Comparison of ENCODE assay signal across 8 mouse cellular contexts in the genomic region with DNA sequence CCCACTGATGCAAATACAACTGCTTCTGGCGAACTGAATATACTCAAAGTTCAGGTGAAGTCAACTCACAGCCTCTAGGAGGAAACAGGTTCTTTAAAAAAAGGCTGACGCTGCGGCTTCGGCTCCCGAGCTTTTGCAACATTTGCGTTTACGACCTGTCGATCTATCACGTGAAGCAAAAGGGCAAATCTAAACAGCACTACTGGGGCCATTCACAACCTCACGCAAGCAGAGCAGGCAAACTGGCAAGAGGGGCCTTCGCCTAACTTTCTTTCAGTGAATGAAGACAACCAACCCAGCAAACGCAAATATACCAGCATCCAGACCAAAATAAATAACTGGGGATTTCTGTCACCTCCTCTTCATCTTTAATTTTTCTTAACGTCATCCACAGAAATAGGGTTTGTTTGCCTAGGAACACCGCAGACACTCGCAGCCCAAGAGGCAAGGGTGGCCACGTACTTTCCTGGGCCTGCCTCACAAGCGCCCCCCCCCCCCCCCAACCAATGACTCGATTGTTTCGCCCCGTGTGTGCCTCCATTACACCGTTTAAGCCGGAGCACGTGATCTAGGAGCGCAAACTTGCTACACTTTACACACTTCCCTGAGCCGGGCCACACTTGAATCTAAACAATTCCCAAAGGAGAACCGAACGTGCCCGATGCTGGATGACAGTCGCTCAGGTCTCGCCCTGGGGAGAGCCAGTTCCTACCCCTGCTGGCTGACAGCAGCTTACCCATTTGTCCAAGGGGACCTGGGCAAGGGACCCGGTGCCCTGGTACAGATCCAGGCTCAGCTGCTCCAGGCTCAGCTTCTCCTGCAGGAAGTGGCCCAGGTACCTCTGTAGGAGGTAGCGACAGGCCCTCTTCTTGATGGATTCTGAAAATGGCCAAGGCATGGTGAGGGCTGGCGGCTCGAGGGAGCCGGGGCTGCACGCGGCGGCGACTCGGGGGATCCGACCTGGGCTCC. TPM values are rescaled to one million over a fixed set of nuclear protein-coding genes. Genes with fewer than 3 reads are reported as not detected.
DNase-seq lines count a peak whose midpoint lies in the region; ATAC-seq and TF ChIP-seq lines count a peak whose summit lies in the region.

Gene Gskip (plus strand): TSS at position 897 of the 969 bp plus-strand sequence.

- peak within 1 kb of the TSS; percentile 93 for H3K27ac ChIP-seq in forebrain, embryonic 14.5 days (ENCODE audit: low read depth, low read length)
- peak within 1 kb of the TSS; percentile 91 for H3K27ac ChIP-seq in lung, embryonic 16.5 days (ENCODE audit: low read length)
- peak within 1 kb of the TSS; percentile 80 for H3K27ac ChIP-seq in olfactory bulb, adult 2 months (ENCODE audit: insufficient read depth, low read depth, low read length)

- no peak for TF ChIP-seq CTCF in olfactory bulb, adult 2 months (IDR thresholded peaks at IDR 0.05; ENCODE audit: insufficient read depth, low read depth, low read length)

- H3K9me3 ChIP-seq in forebrain, embryonic 14.5 days (replicated peaks; ENCODE audit: control insufficient read depth, low read length) = no peaks in the 10 kb centered on the region
- no peaks in the 10 kb centered on the region for H3K9me3 ChIP-seq in lung, embryonic 16.5 days (ENCODE audit: control insufficient read depth, low read length)

- under 1% methylated on average over 41 of the region's 41 CpGs for WGBS in forebrain, embryonic 14.5 days
- WGBS in lung, embryonic 16.5 days = under 1% methylated on average over 40 of the region's 41 CpGs
- 1% methylated on average over 41 of the region's 41 CpGs for WGBS in olfactory bulb, adult 2 months

- ATAC-seq in forebrain, embryonic 14.5 days = peak; percentile 47
- ATAC-seq in lung, embryonic 16.5 days (ENCODE audit: low read depth) = peak; percentile 41

- no peaks in the 10 kb centered on the region for H3K36me3 ChIP-seq in forebrain, embryonic 14.5 days (ENCODE audit: control insufficient read depth, insufficient read depth, low read length)
- H3K36me3 ChIP-seq in lung, embryonic 16.5 days (ENCODE audit: control insufficient read depth, insufficient read depth, low read length) = no peaks in the 10 kb centered on the region

- H3K27me3 ChIP-seq in forebrain, embryonic 14.5 days (replicated peaks; ENCODE audit: control insufficient read depth, insufficient read depth, low read length) = no peaks in the 10 kb centered on the region
- H3K27me3 ChIP-seq in lung, embryonic 16.5 days (ENCODE audit: control insufficient read depth, insufficient read depth, low read depth, low read length) = no peaks in the 10 kb centered on the region

- no peak for TF ChIP-seq POLR2A in olfactory bulb, adult 2 months (IDR thresholded peaks at IDR 0.05; ENCODE audit: insufficient read depth, low read depth, low read length)

- peak within 1 kb of the TSS; percentile 88 for H3K9ac ChIP-seq in forebrain, embryonic 14.5 days (ENCODE audit: low read length)
- H3K9ac ChIP-seq in lung, embryonic 16.5 days (ENCODE audit: low read length) = peak within 1 kb of the TSS; percentile 93

- peak; percentile 46 for DNase-seq in MN1 (ENCODE audit: low spot score)
- peak; percentile 43 for DNase-seq in cerebellum, adult 11 months
- DNase-seq in forebrain, embryonic 14.5 days (ENCODE audit: low spot score) = peak; percentile 58
- DNase-seq in heart, postnatal 36 days = peak; percentile 28 to 49
- DNase-seq in layer of hippocampus, adult 8-10 months (ENCODE audit: low spot score in 2 of 2) = peak in 1 of 2 experiments; percentile 29
- peak; percentile 56 for DNase-seq in thymus, postnatal 4 days

- intact Hi-C loops in heart, postnatal 36 days (cut with DNase I) = loop anchor here (2.0 to 10.0 kb wide), 2 partner anchors 101 to 321 kb away; partner anchors contain the start of gene Papola

- H3K4me2 ChIP-seq in forebrain, embryonic 14.5 days (ENCODE audit: low read length) = peak within 1 kb of the TSS; percentile 87
- peak within 1 kb of the TSS; percentile 92 for H3K4me2 ChIP-seq in lung, embryonic 16.5 days (ENCODE audit: low read depth, low read length)

- peaks cover 21% of the 10 kb centered on the region for H3K4me1 ChIP-seq in forebrain, embryonic 14.5 days (ENCODE audit: control insufficient read depth, insufficient read depth, low read length)
- peaks cover 22% of the 10 kb centered on the region for H3K4me1 ChIP-seq in lung, embryonic 16.5 days (replicated peaks; ENCODE audit: control insufficient read depth, insufficient read depth, low read length)
- H3K4me1 ChIP-seq in olfactory bulb, adult 2 months (ENCODE audit: control insufficient read depth, insufficient read depth, low read length) = peaks cover 5% of the 10 kb centered on the region

- H3K4me3 ChIP-seq in forebrain, embryonic 14.5 days (ENCODE audit: low read depth, low read length) = peak within 1 kb of the TSS; percentile 92
- H3K4me3 ChIP-seq in lung, embryonic 16.5 days (ENCODE audit: low read length) = peak within 1 kb of the TSS; percentile 99
- H3K4me3 ChIP-seq in olfactory bulb, adult 2 months (ENCODE audit: insufficient read depth, low read depth, low read length) = peak within 1 kb of the TSS; percentile 95

RNA-seq across cellular contexts. Expression of gene Gskip, which starts in this region (rescaled TPM):
- 33.5 and 34.1 TPM in 2 replicates for polyA plus RNA-seq in forebrain, embryonic 14.5 days (2014; fragmentation: Nextera tagmentation; extraction: Ambion mirVana)
- 1 to 10 TPM; 7.7 TPM for total RNA-seq in heart, postnatal 36 days (2021)
- total RNA-seq in layer of hippocampus, adult 8-10 months (2022) = 10 to 100 TPM; 22.9 to 27.2 (median 26.3) TPM
- 27.1 and 29.1 TPM in 2 replicates for polyA plus RNA-seq in lung, embryonic 16.5 days (2015; fragmentation: Nextera tagmentation; extraction: Ambion mirVana)
- polyA plus RNA-seq in olfactory bulb, adult 2 months (2012; ENCODE audit: insufficient read depth, insufficient read length, low replicate concordance, missing spikeins) = not detected in 2 replicates

Comparison
In these comparisons a context has a peak if more than half of its experiments do, and no peak if none do; other contexts are left out.
1. RNA of gene Gskip (polyA plus RNA-seq): 33.5 to 34.1 TPM in forebrain, embryonic 14.5 days and 27.1 to 29.1 TPM in lung, embryonic 16.5 days; not detected in olfactory bulb, adult 2 months; every median in the first group is over 10 times any median in the second.
2. Peak in every context shown above with its lines, with median percentiles within 50 percentile points of each other: H3K27ac ChIP-seq and H3K4me3 ChIP-seq.